In genomic region chr11:83796980-83797608, GRCm38 (mm10) we compare ENCODE assay signal across 28 mouse cellular contexts. TPM values are rescaled to one million over a fixed set of nuclear protein-coding genes. Genes with fewer than 3 reads are reported as not detected.
DNase-seq lines count a peak whose midpoint lies in the region; ATAC-seq and TF ChIP-seq lines count a peak whose summit lies in the region.
"Had no signal": no experiment of that assay in that cellular context is flagged by ENCODE, and none has a peak within 500 bp of the region (broad histone marks: within the 10 kb centered on the region; RNA-seq: fewer than 3 reads in every experiment).

No protein-coding gene starts in this region.

- TF ChIP-seq RAD21 in CH12.LX (IDR thresholded peaks at IDR 0.05; ENCODE audit: low read depth, low read length): no peak

- H3K4me1 ChIP-seq in CH12.LX (ENCODE audit: control insufficient read depth in 1 of 2, insufficient read depth in 2 of 2): peaks cover 9 to 38% of the 10 kb centered on the region in 2 experiments
- H3K4me1 ChIP-seq in kidney, embryonic 15.5 days: peaks cover 28% of the 10 kb centered on the region
- H3K4me1 ChIP-seq in midbrain, embryonic 13.5 days (replicated peaks): no peaks in the 10 kb centered on the region
- H3K4me1 ChIP-seq: hindbrain, embryonic 15.5 days; limb, embryonic 10.5 days; neural tube, embryonic 12.5 days had no signal

- dilution Hi-C loops in CH12.LX (cut with MboI; ENCODE audit: extremely low pct_ligation_motif_present, extremely low pct_unique_long_range_greater_than_20kb, low sequenced_read_pairs): no loop called here

- in situ Hi-C loops in CH12.LX (cut with MboI; ENCODE audit: low pct_ligation_motif_present, low pct_unique_long_range_greater_than_20kb, low sequenced_read_pairs): no loop called here

- ATAC-seq in kidney, embryonic 15.5 days (replicated peaks; ENCODE audit: low FRiP score): peak; percentile 86
- ATAC-seq in midbrain, embryonic 13.5 days: no peak

- no peak for TF ChIP-seq CTCF in CH12.LX (conservative IDR thresholded peaks at IDR 0.05 in 1 of 2, IDR thresholded peaks at IDR 0.05 in 1 of 2; ENCODE audit: low read depth in 2 of 2, low read length in 2 of 2)

- H3K4me3 ChIP-seq in CH12.LX (replicated peaks in 1 of 3; ENCODE audit: low read depth in 2 of 3, low read length in 2 of 3, poor library complexity in 1 of 3): no peak overlapping the region
- H3K4me3 ChIP-seq in kidney, embryonic 15.5 days (replicated peaks): no peak overlapping the region
- H3K4me3 ChIP-seq in midbrain, embryonic 13.5 days (replicated peaks): no peak overlapping the region
- H3K4me3 ChIP-seq: embryonic facial prominence, embryonic 10.5 days; heart, embryonic 10.5 days; hindbrain, embryonic 15.5 days; limb, embryonic 10.5 days; neural tube, embryonic 12.5 days had no signal

- no peak for TF ChIP-seq POLR2A in CH12.LX (IDR thresholded peaks at IDR 0.05; ENCODE audit: low read depth, low read length)

- H3K27me3 ChIP-seq in CH12.LX (replicated peaks): no peaks in the 10 kb centered on the region
- H3K27me3 ChIP-seq in kidney, embryonic 15.5 days: no peaks in the 10 kb centered on the region
- H3K27me3 ChIP-seq in midbrain, embryonic 13.5 days: no peaks in the 10 kb centered on the region
- H3K27me3 ChIP-seq: hindbrain, embryonic 15.5 days had no signal

- no peak overlapping the region for H3K4me2 ChIP-seq in CH12.LX (ENCODE audit: insufficient read depth, low read depth, poor library complexity, severe bottlenecking)
- no peak overlapping the region for H3K4me2 ChIP-seq in kidney, embryonic 15.5 days
- H3K4me2 ChIP-seq in midbrain, embryonic 13.5 days (replicated peaks): no peak overlapping the region
- H3K4me2 ChIP-seq: hindbrain, embryonic 15.5 days; neural tube, embryonic 12.5 days had no signal

- WGBS in kidney, embryonic 15.5 days: 62% methylated on average over 10 of the region's 10 CpGs
- 83% methylated on average over 10 of the region's 10 CpGs for WGBS in midbrain, embryonic 13.5 days

- no peaks in the 10 kb centered on the region for H3K79me2 ChIP-seq in CH12.LX (replicated peaks; ENCODE audit: control insufficient read depth, extremely low read depth, insufficient read depth, poor library complexity, severe bottlenecking)

- no peaks in the 10 kb centered on the region for H3K36me3 ChIP-seq in CH12.LX (replicated peaks in 1 of 2; ENCODE audit: control insufficient read depth in 1 of 2, insufficient read depth in 1 of 2, low read length in 1 of 2)
- no peaks in the 10 kb centered on the region for H3K36me3 ChIP-seq in kidney, embryonic 15.5 days
- no peaks in the 10 kb centered on the region for H3K36me3 ChIP-seq in midbrain, embryonic 13.5 days
- H3K36me3 ChIP-seq: embryonic facial prominence, embryonic 10.5 days; heart, embryonic 10.5 days; hindbrain, embryonic 15.5 days; limb, embryonic 10.5 days; neural tube, embryonic 12.5 days had no signal

- H3K9me3 ChIP-seq in CH12.LX (replicated peaks; ENCODE audit: low read length): no peaks in the 10 kb centered on the region
- no peaks in the 10 kb centered on the region for H3K9me3 ChIP-seq in kidney, embryonic 15.5 days (replicated peaks)
- no peaks in the 10 kb centered on the region for H3K9me3 ChIP-seq in midbrain, embryonic 13.5 days
- H3K9me3 ChIP-seq: embryonic facial prominence, embryonic 10.5 days; heart, embryonic 10.5 days; hindbrain, embryonic 15.5 days; limb, embryonic 10.5 days; neural tube, embryonic 12.5 days had no signal

- no peak overlapping the region for H3K27ac ChIP-seq in CH12.LX (ENCODE audit: insufficient read depth, low read depth)
- peak overlapping the region; percentile 84 for H3K27ac ChIP-seq in kidney, embryonic 15.5 days
- H3K27ac ChIP-seq in midbrain, embryonic 13.5 days: no peak overlapping the region
- H3K27ac ChIP-seq: embryonic facial prominence, embryonic 10.5 days; heart, embryonic 10.5 days; hindbrain, embryonic 15.5 days; limb, embryonic 10.5 days; neural tube, embryonic 12.5 days had no signal

- peak; percentile 31 for DNase-seq in CH12.LX (ENCODE audit: extremely low read depth)
- DNase-seq in kidney, adult 11 months: peak; percentile 94
- DNase-seq in kidney, postnatal 36 days: peak; percentile 82 to 89
- DNase-seq in adrenal gland, adult (ENCODE audit: inconsistent age in 2 of 2, low spot score in 1 of 2): no peak
- DNase-seq in right cerebral cortex, adult 2 months (ENCODE audit: low spot score in 2 of 2): no peak
- DNase-seq: adrenal gland, postnatal 36 days; cerebellum, adult 9-10 months; heart, postnatal 4 days; liver; lung, adult 2 months; lung, postnatal 14 days; midbrain, embryonic 14.5 days; right cerebral cortex, postnatal 25 days; thymus, postnatal 25 days had no signal

- no peak overlapping the region for H3K9ac ChIP-seq in CH12.LX (ENCODE audit: insufficient read depth, low read depth)
- H3K9ac ChIP-seq in kidney, embryonic 15.5 days: no peak overlapping the region
- no peak overlapping the region for H3K9ac ChIP-seq in midbrain, embryonic 13.5 days (replicated peaks)
- H3K9ac ChIP-seq: hindbrain, embryonic 15.5 days; neural tube, embryonic 12.5 days had no signal

- no peak for TF ChIP-seq EP300 in CH12.LX (IDR thresholded peaks at IDR 0.05; ENCODE audit: low read length)

TF ChIP-seq in CH12.LX, 34 proteins besides CTCF, POLR2A, EP300 and RAD21:
- TF ChIP-seq MAFK (IDR thresholded peaks at IDR 0.05; ENCODE audit: insufficient replicate concordance, low read length) (no peak), NRF1 (IDR thresholded peaks at IDR 0.05; ENCODE audit: low read depth, low read length) (no peak), RCOR1 (conservative IDR thresholded peaks at IDR 0.05; ENCODE audit: low read depth, low read length) (no peak), MYC (IDR thresholded peaks at IDR 0.05; ENCODE audit: low read depth, low read length) (no peak), ZNF384 (IDR thresholded peaks at IDR 0.05; ENCODE audit: low read depth, low read length) (no peak), MEF2A (IDR thresholded peaks at IDR 0.05; ENCODE audit: borderline replicate concordance, low read depth, low read length) (0 out of 2 replicates have a peak, but pooled peaks have one; percentile 22), ETS1 (conservative IDR thresholded peaks at IDR 0.05; ENCODE audit: low read depth, low read length) (peak; percentile 45; the same call in 1 of the 2 replicates), UBTF (IDR thresholded peaks at IDR 0.05; ENCODE audit: low read depth, low read length) (no peak), IRF4 (IDR thresholded peaks at IDR 0.05; ENCODE audit: low read depth, low read length) (no peak), CHD2 (IDR thresholded peaks at IDR 0.05; ENCODE audit: low read length) (no peak), MAX (IDR thresholded peaks at IDR 0.05; ENCODE audit: low read length) (no peak), ZC3H11A (IDR thresholded peaks at IDR 0.05; ENCODE audit: low read depth, low read length) (no peak), TCF12 (IDR thresholded peaks at IDR 0.05; ENCODE audit: low read depth, low read length) (peak; percentile 64), BHLHE40 (IDR thresholded peaks at IDR 0.05; ENCODE audit: low read depth, low read length) (peak; percentile 24; the same call in 1 of the 2 replicates), E2F4 (IDR thresholded peaks at IDR 0.05; ENCODE audit: insufficient replicate concordance, low read depth, low read length) (no peak), POLR2AphosphoS2 (IDR thresholded peaks at IDR 0.05; ENCODE audit: low read depth, low read length) (no peak), KAT2A (IDR thresholded peaks at IDR 0.05; ENCODE audit: insufficient replicate concordance, low read length) (no peak)

RNA-seq across cellular contexts. Expression of gene Heatr6, which starts 43.6 kb away (rescaled TPM):
- total RNA-seq in CH12.LX (2012; rRNA removed): 17.6 and 18.3 TPM in 2 replicates
- total RNA-seq in CH12.LX (2014; rRNA removed): 14.9 and 17.4 TPM in 2 replicates
- polyA plus RNA-seq in CH12.LX (2012; ENCODE audit: insufficient read length, low read depth): 21.0 and 24.4 TPM in 2 replicates
- 22.7 and 25.2 TPM in 2 replicates for polyA plus RNA-seq in kidney, embryonic 15.5 days (2015; fragmentation: Nextera tagmentation; extraction: Ambion mirVana)
- 41.7 and 44.5 TPM in 2 replicates for polyA plus RNA-seq in midbrain, embryonic 13.5 days (2015; fragmentation: Nextera tagmentation; extraction: Ambion mirVana)

RNA-seq across cellular contexts. Expression of gene Wfdc21, which starts 50.4 kb away (rescaled TPM):
- 1.6 and 3.3 TPM in 2 replicates for total RNA-seq in CH12.LX (2012; rRNA removed)
- total RNA-seq in CH12.LX (2014; rRNA removed): 8.3 and 14.7 TPM in 2 replicates
- polyA plus RNA-seq in CH12.LX (2012; ENCODE audit: insufficient read length, low read depth): 2.6 and 3.4 TPM in 2 replicates
- polyA plus RNA-seq in kidney, embryonic 15.5 days (2015; fragmentation: Nextera tagmentation; extraction: Ambion mirVana): 1.0 and 1.4 TPM in 2 replicates
- polyA plus RNA-seq in midbrain, embryonic 13.5 days (2015; fragmentation: Nextera tagmentation; extraction: Ambion mirVana): 0.43 TPM in 1 of 2 replicates, not detected in the other
- total RNA-seq: heart, postnatal 4 days; layer of hippocampus, adult 18-20 months; layer of hippocampus, postnatal 14 days; left cerebral cortex, adult 8-10 months had no signal
- polyA plus RNA-seq: C2C12; embryonic facial prominence, embryonic 10.5 days; forebrain, embryonic 16.5 days; heart, embryonic 10.5 days; hindbrain, embryonic 15.5 days; limb, embryonic 10.5 days; midbrain, embryonic 14.5 days; neural tube, embryonic 12.5 days; stomach, embryonic 14.5 days had no signal

RNA-seq across cellular contexts. Expression of gene Hnf1b, which starts 52.8 kb away (rescaled TPM):
- total RNA-seq in CH12.LX (2012; rRNA removed): 0.25 and 0.42 TPM in 2 replicates
- 0.11 TPM in 1 of 2 replicates, not detected in the other for total RNA-seq in CH12.LX (2014; rRNA removed)
- 3.0 and 3.2 TPM in 2 replicates for polyA plus RNA-seq in CH12.LX (2012; ENCODE audit: insufficient read length, low read depth)
- 78.5 and 83.3 TPM in 2 replicates for polyA plus RNA-seq in kidney, embryonic 15.5 days (2015; fragmentation: Nextera tagmentation; extraction: Ambion mirVana)
- 0.10 TPM in 1 of 2 replicates, not detected in the other for polyA plus RNA-seq in midbrain, embryonic 13.5 days (2015; fragmentation: Nextera tagmentation; extraction: Ambion mirVana)
- total RNA-seq: adrenal gland, postnatal 36 days; heart, postnatal 4 days; megakaryocyte, adult 5-6 weeks had no signal
- polyA plus RNA-seq: C2C12; limb, embryonic 10.5 days had no signal

Comparison
In these comparisons a context has a peak if more than half of its experiments do, and no peak if none do; other contexts are left out.
1. DNase-seq: peak in CH12.LX (single experiment), kidney, adult 11 months (single experiment) and kidney, postnatal 36 days (2 of 2); none in adrenal gland, adult (0 of 2) and right cerebral cortex, adult 2 months (0 of 2).
2. RNA of gene Hnf1b, which starts 52.8 kb away (polyA plus RNA-seq): 78.5 to 83.3 TPM in kidney, embryonic 15.5 days; 3.0 to 3.2 TPM in CH12.LX and 0.10 TPM in midbrain, embryonic 13.5 days; every median in the first group is over 10 times any median in the second.